Mouse (Mus musculus): ENCODE measurements around the gene Flvcr2.
"Not testable (repeated sequence)": the region's sequence is repeated elsewhere in the genome, so short reads cannot be mapped to it uniquely, and the experiment has no call there.

The Flvcr2 gene

DNA sequence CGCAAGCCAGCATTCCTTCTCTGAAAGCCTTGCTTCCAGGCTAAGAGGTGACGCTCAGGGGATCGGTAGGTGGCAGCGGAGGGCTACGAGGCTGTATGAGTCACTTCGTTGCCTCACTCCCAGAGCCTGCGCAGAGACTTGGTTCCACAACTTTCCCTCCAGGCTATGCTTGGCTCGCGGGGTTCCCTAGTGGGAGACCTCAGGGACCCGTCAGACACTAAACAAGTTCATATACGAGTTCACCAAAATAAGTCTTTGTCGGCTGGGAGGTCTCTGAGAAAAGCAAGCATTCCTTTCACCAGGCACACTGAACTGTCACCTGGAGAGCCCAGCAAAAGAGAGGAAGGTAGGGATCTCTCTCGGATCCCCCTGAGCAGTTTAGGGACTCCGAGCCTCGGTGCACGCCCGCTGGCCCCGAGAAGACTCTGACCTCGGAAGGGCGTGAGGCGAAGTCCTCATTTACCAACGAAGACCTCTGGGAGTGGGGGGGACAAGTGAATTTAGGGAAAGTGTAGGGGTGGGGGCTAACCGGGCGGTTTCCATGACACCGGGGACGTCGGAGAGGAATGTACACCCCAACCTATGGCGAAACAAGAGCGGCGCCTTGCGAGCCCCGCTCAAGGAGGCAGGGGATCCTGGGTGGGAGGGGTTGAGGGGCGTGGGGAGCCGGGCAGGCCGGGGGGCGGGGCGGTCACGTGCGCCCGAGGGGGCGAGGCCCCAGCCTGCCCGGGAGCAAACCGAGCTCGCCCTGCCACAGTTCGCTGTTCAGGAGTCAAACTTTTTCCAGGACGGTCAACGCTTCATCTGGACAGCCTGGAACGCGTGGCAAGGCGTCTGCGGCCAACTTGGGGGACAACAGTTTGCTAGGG is at the start of gene Flvcr2:
Gene Flvcr2 (plus strand): TSS at position 713 of the 869 bp plus-strand sequence.
- DNase-seq (ENCODE audit: extremely low spot score, low read depth, low spot score), result peak; percentile 47

DNA sequence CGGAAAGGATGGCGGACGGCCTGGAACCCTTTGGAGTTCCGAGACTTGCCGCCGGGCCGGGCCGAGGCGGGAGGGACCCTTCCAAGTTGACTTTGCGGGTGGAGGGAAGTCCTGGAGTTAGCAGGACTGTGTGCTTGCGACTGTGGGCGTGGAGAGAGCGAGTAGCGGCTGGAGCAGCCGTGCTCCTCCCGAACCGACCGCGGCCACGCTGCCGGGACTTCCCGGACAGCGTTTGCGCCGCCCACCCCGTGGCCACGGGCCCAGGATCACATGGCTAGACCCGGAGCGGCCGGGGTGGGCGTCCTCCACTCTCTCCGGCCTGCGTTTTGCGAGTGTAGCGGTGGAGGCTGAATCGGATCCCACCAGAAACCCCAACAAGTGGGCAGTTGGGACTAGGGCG is 48.2 kb upstream of the Flvcr2 start:
- not testable (repeated sequence) for DNase-seq (ENCODE audit: extremely low spot score, low read depth, low spot score)

DNA sequence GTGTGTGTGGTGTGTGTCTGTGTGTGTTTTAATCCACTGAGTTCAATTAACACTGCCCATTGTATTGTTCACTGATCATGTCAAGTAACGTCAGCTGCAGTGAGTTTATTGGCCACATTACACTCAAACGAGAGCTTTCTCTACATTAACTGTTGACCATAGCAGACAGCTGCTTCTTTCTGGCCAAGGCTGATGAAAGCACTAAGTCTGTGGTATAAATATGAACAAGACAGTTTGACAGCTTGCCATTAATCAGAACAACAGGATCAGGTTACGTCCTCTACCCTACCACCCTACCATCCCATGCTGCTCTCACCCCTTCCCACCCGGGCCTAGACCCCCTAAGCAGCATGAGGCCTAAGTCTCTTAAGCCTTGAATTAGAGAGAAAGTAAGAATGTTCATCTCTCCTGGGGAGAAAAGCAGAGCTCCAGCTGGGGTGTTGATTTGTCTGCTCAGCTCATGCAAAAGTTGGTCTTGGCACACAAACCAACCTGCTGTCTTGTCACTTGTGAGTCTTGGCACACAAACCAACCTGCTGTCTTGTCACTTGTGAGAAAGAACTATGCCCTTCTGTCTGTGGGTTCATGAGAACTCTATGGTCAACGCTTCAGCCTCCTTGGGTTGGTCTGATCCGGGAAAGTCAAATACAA is 46.0 kb upstream of the Flvcr2 start:
- no peak for DNase-seq (ENCODE audit: extremely low spot score, low read depth, low spot score)

DNA sequence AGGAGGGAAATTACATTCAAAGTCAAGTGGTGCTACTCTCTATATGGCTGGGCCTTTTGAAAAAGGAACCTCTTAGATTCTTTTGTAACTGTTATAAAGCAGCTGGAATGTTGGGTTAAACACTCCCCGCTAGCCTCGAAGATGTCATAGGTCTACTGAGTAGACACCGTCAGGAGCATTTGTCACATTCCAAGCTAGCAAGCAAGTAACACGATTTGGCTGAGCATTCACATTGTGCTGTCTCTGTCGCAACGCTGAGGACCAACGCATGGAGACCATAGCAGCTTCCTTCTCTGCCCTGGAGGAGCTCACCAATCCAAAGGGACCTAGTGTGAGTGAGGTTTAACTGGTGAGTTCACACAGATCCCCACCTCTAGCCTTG is 45.5 kb upstream of the Flvcr2 start:
- no peak for DNase-seq (ENCODE audit: extremely low spot score, low read depth, low spot score)

DNA sequence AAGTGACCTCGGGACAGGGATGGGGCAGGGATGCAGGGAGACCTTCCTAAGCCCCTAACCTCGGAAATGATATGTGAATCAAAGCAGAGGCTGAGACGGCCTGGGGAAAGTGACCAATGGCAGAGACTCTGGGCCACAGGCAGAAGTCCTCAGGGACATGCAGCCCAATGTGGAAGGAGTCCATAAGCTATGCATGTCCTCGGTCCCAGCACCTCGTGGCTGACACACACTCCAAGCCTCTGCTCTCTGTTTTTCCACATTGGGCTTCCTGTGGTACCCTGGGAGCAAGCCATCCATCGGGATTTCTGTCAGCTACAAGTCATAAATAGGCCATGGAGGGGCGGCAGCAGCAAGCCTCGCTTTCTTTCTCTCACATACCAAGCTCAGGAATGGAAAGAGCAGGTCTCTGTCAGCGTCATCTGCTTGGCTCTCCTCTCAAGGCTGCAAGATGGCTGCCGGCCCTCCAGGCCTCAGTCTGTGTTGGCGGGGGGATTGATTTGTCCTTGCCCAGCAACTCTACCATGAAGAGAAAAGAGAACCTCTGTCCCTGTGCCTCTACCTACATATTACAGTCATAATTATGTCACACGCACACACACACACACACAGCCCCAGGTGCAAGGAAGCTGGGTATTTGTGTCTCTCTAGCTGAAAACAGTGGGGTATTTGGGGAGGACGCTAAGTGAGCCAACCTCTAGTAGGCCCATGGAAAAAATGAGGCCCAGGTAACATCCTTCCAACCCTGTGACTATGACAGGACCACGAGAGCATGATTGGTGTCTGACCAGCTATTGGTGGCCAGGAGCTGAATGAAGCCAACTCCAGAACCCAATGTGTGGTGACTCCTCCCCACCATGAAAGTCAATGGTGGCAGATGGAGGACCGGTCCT is 43.9 kb upstream of the Flvcr2 start:
- DNase-seq (ENCODE audit: extremely low spot score, low read depth, low spot score), result no peak

DNA sequence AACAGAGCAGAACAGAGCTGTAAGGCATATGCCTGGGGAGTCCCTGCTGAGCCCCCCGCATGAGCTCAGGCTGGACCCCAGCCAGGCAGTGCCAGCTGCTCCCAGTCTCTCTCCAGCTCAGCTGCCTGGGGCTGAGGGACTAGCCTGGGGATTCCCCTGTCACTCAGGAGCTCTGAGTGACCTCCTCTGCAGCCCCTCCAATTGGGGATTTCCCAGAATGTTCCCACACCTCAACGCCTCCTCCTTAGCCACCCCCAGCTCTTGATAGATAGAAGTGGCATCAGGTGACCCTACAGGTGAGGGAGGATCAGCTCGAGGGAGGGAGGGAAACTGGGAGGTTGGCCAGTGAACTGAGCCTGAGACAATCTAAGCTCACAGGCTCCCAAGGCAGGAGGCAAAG is 42.8 kb upstream of the Flvcr2 start:
- no peak for DNase-seq (ENCODE audit: extremely low spot score, low read depth, low spot score)

DNA sequence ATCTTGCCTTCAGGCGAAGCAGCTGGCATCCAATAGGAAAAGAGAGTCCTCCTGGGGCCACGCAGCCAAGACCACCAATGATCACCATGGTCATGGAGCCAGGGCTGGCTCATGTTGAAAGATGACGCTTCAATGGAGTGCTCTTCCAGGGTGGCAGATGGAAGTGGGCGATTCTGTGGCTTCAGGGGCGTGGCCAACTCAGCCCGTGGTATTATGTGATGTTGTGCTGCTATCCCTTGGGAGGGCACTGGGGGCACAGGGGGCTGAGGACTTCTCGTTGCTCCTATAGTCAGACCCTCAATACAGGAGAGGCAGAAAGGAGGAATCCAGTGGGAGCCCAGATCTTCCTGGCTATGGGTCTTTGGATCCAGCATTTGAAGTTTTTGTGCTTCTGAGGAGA is 41.8 kb upstream of the Flvcr2 start:
- no peak for DNase-seq (ENCODE audit: extremely low spot score, low read depth, low spot score)

DNA sequence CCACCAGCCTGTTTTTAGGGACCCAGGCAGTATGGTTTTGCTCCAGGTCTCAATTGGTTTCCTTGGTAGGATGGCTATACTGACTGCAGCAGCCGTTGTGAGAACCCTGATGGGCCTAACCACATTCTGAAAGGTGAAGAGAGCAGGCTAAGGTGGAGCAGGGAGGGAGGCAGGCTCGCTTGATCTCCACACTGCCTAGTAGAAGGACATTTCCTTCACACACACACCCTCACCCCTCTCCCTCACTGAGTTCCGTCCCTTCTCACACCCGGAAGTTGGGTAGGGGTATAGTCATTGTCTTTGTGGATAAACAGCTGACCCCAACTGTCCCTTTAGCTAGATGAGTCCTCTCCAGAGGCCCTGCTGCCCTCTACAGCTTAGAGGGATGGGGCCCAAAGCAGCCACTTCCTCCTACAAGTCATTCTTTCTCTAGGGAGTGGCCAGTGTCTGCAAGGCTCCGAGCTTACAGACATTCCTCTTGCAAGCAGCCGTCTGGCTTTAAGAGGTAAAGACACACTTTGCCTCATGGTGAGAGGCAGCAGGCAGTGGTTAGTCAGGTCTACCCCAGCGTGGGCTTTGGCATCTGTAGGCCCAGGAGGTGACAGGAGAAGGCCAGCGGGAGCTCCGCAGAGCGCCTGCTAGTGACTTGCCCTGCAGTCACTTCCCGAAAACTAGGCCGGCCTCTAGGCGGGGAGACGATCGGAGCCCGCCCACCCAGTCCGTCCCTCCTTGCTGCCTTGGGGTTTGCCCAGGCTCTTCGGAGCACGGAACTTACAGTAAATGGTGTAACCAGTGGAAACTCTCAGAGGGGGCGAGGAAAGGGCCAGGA is 41.1 kb upstream of the Flvcr2 start:
- DNase-seq (ENCODE audit: extremely low spot score, low read depth, low spot score), result no peak

DNA sequence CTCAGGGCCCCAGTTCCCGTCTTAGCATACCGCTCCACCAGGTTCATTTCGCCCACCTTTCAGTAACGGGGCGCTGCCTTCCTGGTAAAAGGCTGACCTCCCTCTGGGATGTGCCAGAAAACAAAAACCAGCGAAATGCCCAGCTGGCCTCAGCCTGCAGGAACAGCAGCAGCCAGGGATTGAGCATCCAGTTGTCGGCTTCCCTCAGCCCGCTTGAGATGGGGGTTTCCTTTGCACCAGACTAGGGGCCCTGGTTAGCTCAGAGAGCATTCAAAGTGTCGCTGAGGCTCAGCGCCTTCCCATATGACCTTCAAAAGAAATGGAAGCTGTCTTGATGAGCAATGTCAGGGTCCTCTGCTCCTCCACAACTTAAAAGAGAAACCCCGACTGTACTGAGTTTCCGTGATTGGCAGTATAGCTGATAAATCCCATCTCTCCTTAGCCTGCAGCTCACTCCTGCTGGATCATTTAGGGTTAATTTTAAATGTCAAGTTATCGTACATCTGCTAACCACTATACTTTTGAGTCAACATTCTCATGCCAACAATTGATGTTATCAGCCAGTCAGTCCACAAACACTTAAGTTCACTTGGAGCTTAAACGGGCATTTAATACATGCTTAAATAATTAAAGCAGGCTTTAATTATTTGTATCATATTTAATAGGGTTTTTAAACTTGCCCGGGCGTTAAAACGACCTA is 40.4 kb upstream of the Flvcr2 start:
- no peak for DNase-seq (ENCODE audit: extremely low spot score, low read depth, low spot score)

DNA sequence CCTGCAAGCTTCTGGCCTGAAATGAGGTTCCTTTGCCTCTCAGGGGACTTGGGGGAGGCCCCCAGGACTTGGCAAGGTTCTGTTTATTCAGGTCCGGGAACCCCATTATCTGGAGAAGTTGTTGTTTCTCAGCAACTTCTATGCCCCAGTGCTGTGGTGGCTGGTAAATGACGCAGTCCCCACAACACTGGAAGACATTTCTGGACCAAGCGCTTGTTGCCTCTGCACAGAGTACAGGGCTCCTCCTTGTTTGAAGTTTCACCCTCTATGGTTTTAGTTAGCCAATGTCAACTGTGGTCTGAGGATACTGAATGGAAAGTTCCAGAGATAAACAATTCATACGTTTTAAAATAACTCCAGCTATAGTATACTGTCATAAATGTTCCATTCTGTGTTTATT is 39.4 kb upstream of the Flvcr2 start:
- no peak for DNase-seq (ENCODE audit: extremely low spot score, low read depth, low spot score)

DNA sequence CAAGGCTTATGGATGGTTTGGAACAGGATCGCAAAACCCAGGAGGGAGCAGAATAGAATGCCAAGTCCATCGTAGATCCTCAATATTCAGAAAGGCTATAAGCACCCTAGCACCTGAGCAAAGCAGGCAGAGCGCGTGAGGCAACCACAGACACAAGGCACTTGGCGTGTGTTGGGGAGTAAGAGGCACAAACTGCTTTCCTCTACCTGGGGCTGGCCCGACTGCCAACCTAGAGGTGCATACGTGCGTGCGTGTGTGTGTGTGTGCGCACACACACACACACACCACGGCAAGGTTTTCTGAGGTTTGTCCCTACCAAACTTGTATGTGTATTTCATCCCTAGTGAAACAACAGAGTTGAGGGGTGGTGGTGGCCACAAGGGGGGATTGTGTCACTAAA is 38.9 kb upstream of the Flvcr2 start:
- DNase-seq (ENCODE audit: extremely low spot score, low read depth, low spot score), result no peak

DNA sequence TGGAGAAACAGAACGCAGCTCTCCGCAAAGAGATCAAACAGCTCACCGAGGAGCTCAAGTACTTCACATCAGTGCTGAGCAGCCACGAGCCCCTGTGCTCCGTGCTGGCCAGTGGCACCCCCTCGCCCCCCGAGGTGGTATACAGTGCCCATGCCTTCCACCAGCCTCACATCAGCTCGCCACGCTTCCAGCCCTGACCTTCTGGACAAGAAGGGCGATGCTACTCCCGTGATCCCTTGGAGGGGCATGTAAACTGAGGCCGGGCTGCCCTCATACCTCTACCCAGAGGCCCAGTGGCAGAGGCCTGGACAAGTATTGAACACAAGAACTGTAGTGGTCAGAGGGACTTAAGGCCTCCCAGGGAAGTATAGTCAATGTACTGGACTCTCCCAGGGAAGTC is 37.8 kb upstream of the Flvcr2 start:
- no peak for DNase-seq (ENCODE audit: extremely low spot score, low read depth, low spot score)

DNA sequence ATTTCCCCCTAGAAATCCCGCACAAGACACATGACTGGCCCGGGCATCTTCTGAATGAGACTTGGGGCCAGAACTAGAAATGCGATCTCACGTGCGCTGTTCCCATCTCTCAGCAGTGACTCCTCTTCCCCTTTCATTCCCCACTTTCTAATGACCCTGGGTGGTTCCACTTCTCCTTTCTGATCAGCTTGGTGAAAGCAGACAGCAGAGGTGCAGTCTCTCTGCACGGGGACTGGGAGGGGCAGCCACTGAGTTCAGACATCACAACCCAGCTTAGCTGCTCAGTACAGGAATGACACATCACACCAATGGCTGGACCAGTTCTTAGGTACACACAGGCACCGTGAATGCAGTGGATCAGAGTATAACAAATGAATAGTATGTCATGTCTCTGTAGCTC is 35.6 kb upstream of the Flvcr2 start:
- no peak for DNase-seq (ENCODE audit: extremely low spot score, low read depth, low spot score)

DNA sequence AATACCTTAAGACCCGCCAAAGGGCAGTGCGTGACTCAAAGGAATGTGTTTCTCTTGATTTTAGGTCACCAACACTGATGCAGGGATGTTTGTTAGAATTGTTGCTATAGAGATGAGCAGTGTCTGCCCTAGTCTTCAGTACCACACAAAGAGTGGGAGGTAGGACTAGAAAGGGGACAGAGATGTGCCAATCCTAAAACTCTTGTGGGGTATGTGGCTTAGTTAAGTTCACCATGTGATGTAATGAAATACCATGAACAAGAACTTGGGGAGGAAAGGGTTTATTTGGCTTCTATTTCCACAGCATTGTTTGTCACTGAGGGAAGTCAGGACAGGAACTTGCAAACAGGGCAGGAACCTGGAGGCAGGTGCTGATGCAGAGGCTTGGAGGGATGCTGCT is 33.8 kb upstream of the Flvcr2 start:
- no peak for DNase-seq (ENCODE audit: extremely low spot score, low read depth, low spot score)

DNA sequence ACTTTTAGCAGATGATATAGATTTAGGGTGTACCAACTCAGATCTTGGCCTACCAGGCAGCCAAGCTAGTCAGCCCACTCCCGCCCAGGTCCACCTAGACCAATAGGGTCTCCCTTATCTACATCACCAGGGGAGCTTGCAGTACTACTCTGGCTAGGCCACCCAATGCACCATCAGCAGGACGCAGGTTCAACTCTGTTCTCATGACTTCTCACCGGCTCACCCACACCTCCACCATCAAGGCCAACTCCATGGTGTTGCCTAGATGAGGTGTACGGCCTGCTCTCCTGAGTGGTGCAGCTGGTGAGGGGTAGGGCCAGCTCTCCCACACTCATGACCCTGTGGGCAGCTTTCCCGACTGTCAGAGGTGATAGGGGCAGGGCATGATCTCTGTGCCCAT is 32.2 kb upstream of the Flvcr2 start:
- no peak for DNase-seq (ENCODE audit: extremely low spot score, low read depth, low spot score)

DNA sequence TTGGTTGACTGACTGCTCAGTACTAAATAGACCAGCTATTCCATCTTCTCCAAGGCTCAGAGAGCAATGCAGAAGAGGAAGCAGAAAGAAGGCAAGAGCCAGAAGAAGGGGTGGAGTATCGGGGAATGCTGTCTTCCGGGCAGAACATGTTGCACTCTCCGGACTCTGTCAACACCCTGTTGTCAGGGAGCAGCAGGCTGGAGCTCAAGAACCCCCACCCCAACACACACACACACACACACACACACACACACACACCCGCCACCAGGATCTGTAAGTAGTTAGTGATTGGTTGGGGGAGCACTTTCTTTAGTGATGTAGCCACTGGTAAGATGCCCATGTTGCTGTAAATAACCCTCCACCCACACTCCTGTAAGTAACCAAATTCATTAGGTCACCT is 21.0 kb upstream of the Flvcr2 start:
- DNase-seq (ENCODE audit: extremely low spot score, low read depth, low spot score), result no peak

DNA sequence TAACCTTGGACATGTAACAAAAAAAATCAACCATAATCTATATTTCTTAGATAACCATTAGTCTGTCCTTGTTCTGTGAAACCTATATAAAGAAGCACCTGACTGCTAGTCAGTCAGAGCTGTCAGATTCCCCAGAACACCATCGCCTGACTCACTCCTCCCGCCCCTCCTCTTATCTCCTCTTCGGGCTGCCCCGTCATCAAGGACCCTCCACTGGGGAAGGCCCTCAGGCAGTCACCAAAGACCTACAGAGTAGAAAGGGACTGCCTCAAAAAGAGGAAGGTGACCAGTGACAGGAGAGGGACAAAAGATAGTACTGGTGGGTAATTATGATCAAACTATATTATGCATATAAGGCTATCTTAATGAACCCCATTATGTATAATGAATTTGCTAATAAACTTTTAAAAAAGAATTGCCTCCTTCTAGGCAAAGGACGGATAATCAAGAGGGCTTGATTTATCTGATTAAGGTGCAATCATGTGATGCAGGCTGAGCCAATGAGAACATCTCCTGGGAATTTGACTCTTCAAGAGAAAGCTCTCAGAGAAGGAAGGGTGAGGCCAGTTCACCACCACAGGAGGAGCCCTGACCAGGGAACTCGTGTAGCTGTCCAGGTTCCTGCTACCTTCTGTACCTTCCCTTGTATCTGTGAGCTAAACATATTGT is 19.5 kb upstream of the Flvcr2 start:
- no peak for DNase-seq (ENCODE audit: extremely low spot score, low read depth, low spot score)

DNA sequence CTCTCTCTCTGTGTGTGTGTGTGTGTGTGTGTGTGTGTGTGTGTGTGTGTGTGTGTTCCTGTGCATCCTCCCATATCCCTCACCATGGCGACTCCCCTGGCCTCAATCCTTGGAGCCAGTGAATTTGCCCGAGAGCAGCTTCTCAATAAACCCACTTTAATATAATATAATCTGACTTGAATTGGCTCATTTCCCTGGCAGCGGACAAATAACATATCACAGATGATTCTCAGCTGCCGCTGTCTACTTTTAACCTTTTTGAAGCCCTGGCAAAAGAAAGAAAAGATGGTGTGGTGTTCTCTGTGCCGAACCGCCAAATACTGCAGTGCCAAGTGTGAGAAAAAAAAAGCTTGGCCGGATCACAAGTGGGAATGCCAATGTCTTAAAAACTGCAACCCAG is 18.2 kb upstream of the Flvcr2 start:
- DNase-seq (ENCODE audit: extremely low spot score, low read depth, low spot score), result no peak

Measured in hindlimb bud, embryonic 11.5 days (tissue).